Mouse (Mus musculus) bone marrow macrophage, adult 2 months (primary cell): ENCODE data around the gene Plk3.

Source experiments
- CTCF ChIP-seq: IDR thresholded peaks from 2 replicates; pipeline ENCODE4 v1.5.1; 2012; ENCODE audit warnings: low read depth, mild to moderate bottlenecking, low read length, moderate library complexity
- POLR2A ChIP-seq: IDR thresholded peaks from 2 replicates; pipeline ENCODE4 v1.6.1; 2012; ENCODE audit warnings: mild to moderate bottlenecking, low read depth, low read length, borderline replicate concordance

DNA sequence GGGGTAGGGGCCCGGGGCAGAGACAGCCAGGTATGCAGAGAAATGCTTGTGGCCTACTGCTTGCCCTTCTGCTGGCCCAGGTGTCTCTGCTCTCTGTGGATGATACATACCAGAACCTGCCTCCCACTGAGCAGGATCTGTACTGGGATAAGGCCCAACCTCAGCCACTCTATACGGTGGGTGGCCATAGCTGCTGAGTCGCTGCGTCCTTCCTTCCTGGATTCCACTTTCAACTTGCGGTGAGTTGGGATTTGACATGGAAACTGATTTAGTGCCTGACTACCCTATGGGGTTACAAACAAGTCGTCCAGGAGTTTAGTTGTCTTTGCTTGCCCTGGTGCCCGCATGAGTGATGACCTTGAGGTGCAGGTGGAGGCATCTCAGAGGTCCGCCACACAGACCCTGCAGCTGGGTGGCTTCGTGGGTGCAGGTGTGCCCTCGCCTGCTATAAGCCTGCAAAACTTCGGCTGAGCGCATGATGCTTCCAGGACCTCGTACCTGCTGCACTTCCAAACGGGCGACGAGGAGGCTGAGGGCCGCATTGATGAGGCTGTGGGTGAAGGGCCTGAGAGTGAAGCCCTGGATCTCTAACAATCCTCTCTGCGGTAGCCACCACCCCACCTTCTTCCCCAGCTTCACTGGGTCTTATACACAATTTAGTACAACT, 14.4 kb upstream of the Plk3 start:
- TF ChIP-seq CTCF (no peak), POLR2A (no peak)
